Mouse (Mus musculus) brain, embryonic 14.5 days (tissue): Measurements from ENCODE around the gene Chrna7. TPM values are rescaled to one million over a fixed set of nuclear protein-coding genes. Genes with fewer than 3 reads are reported as not detected.

Experiments used
- DNase-seq: peaks from one replicate; pipeline ENCODE4 v3.0.0-alpha.2; 2011; ENCODE audit warnings: low read depth
- CTCF ChIP-seq: fragments of 200-500 bp; IDR thresholded peaks from 2 replicates; pipeline ENCODE4 v1.5.1; 2012; ENCODE audit warnings: inconsistent platforms, mild to moderate bottlenecking, moderate library complexity, borderline replicate concordance; ENCODE audit not compliant: insufficient read depth, insufficient read length; ENCODE audit errors: extremely low read depth
- POLR2A ChIP-seq: fragments of 200-500 bp; IDR thresholded peaks from 2 replicates; pipeline ENCODE4 v1.6.1; 2012; ENCODE audit warnings: mild to moderate bottlenecking, inconsistent platforms, borderline replicate concordance; ENCODE audit not compliant: poor library complexity, insufficient read depth, insufficient read length, severe bottlenecking; ENCODE audit errors: extremely low read depth
- polyA plus RNA-seq: library from polyadenylated mRNA; depleted of rRNA; stranded (reverse); fragments of >200 nt; gene quantifications from 2 replicates; pipeline ENCODE4 v1.2.3, GENCODE M21; 2012; rRNA removed

The Chrna7 gene
- polyA plus RNA-seq, 1 experiment = 8.1 TPM

GRCm38 (mm10) chr7:63162272-63162864, 50.0 kb downstream of the Chrna7 start:
- DNase-seq = peak; percentile 87
- no peak for TF ChIP-seq CTCF
- TF ChIP-seq POLR2A = no peak

GRCm38 (mm10) chr7:63153239-63153638, 59.1 kb downstream of the Chrna7 start:
- no peak for DNase-seq
- TF ChIP-seq POLR2A (no peak), CTCF (no peak)

GRCm38 (mm10) chr7:63148740-63149139, 63.6 kb downstream of the Chrna7 start:
- no peak for DNase-seq
- no peak for TF ChIP-seq POLR2A
- no peak for TF ChIP-seq CTCF

- peak; percentile 25 for DNase-seq
- no peak for TF ChIP-seq CTCF
- no peak for TF ChIP-seq POLR2A
Measured at GRCm38 (mm10) chr7:63148321-63148720, 64.0 kb downstream of the Chrna7 start.

GRCm38 (mm10) chr7:63122547-63122946, 89.8 kb downstream of the Chrna7 start:
- peak; percentile 31 for DNase-seq
- TF ChIP-seq CTCF = no peak
- no peak for TF ChIP-seq POLR2A

- peak; percentile 24 for DNase-seq
- TF ChIP-seq POLR2A (no peak), CTCF (no peak)
Measured at GRCm38 (mm10) chr7:63113671-63114070, 98.7 kb downstream of the Chrna7 start.

GRCm38 (mm10) chr7:63113252-63113651, 99.1 kb downstream of the Chrna7 start:
- TF ChIP-seq CTCF (no peak), POLR2A (no peak)

GRCm38 (mm10) chr7:63109348-63109747, 103.0 kb downstream of the Chrna7 start:
- DNase-seq = no peak
- TF ChIP-seq POLR2A (no peak), CTCF (no peak)

More at GRCm38 (mm10) chr7:63113252-63113651, 99.1 kb downstream of the Chrna7 start:
- DNase-seq = no peak

- TF ChIP-seq POLR2A (no peak), CTCF (no peak)
- DNase-seq = no peak
Measured at GRCm38 (mm10) chr7:63085954-63086353, 126.4 kb downstream of the Chrna7 start.

- TF ChIP-seq CTCF (no peak), POLR2A (no peak)
- peak; percentile 59 for DNase-seq
Measured at GRCm38 (mm10) chr7:63084351-63085003, 127.9 kb downstream of the Chrna7 start.

- TF ChIP-seq POLR2A = no peak
- TF ChIP-seq CTCF = no peak
- DNase-seq = peak; percentile 36
Measured at GRCm38 (mm10) chr7:63060996-63061395, 151.4 kb downstream of the Chrna7 start.

Other genes starting within 250 kb of the Chrna7 start
- 8.8 and 16.0 TPM in 2 replicates for gene Otud7a, start 232.2 kb upstream of the Chrna7 start, polyA plus RNA-seq